Mouse (Mus musculus): ENCODE measurements around the gene Smarcc2.

- TF ChIP-seq CTCF (IDR thresholded peaks at IDR 0.05; ENCODE audit: control insufficient read depth, insufficient read depth, insufficient read length) (no peak), USF1 (IDR thresholded peaks at IDR 0.05; ENCODE audit: low read depth) (no peak)
Measured at GRCm38 (mm10) chr10:128504641-128505370, 45.8 kb downstream of the Smarcc2 start.

Data from C2C12 (cell line).